Mouse (Mus musculus) CH12.LX (cell line): Measurements from ENCODE around the gene Naa38.

Experiments
- CHD1 ChIP-seq: IDR thresholded peaks from 2 replicates; pipeline ENCODE4 v1.6.1; 2012; ENCODE audit warnings: low read depth, low read length, improper control_type of control experiment, inconsistent platforms
- CTCF ChIP-seq, 2 experiments: IDR thresholded peaks in 1 of 2; conservative IDR thresholded peaks in 1 of 2; 2 replicates each; pipeline ENCODE4 v1.5.1; 2011 to 2012; ENCODE audit warnings: low read depth in 2 of 2, low read length in 2 of 2, improper control_type of control experiment in 1 of 2, inconsistent platforms in 1 of 2, mild to moderate bottlenecking in 1 of 2, moderate library complexity in 1 of 2
- EP300 ChIP-seq: IDR thresholded peaks from 2 replicates; pipeline ENCODE4 v1.6.1; 2011; ENCODE audit warnings: low read length, improper control_type of control experiment
- ETS1 ChIP-seq: conservative IDR thresholded peaks from 2 replicates; pipeline ENCODE4 v1.6.1; 2012; ENCODE audit warnings: low read depth, mild to moderate bottlenecking, inconsistent platforms, low read length, improper control_type of control experiment, moderate library complexity
- MAX ChIP-seq: IDR thresholded peaks from 2 replicates; pipeline ENCODE4 v1.6.1; 2011; ENCODE audit warnings: low read length, improper control_type of control experiment
- NELFE ChIP-seq: IDR thresholded peaks from 2 replicates; pipeline ENCODE4 v1.6.1; 2011; ENCODE audit warnings: low read depth, low read length, improper control_type of control experiment
- POLR2A ChIP-seq: IDR thresholded peaks from 2 replicates; pipeline ENCODE4 v1.6.1; 2011; ENCODE audit warnings: low read depth, mild to moderate bottlenecking, improper control_type of control experiment, low read length
- RCOR1 ChIP-seq: conservative IDR thresholded peaks from 2 replicates; pipeline ENCODE4 v1.6.1; 2012; ENCODE audit warnings: low read depth, mild to moderate bottlenecking, inconsistent platforms, low read length, improper control_type of control experiment
- SIN3A ChIP-seq: IDR thresholded peaks from 2 replicates; pipeline ENCODE4 v1.6.1; 2012; ENCODE audit warnings: low read length, improper control_type of control experiment, inconsistent platforms
- USF1 ChIP-seq: IDR thresholded peaks from 2 replicates; pipeline ENCODE4 v1.6.1; 2014; ENCODE audit warnings: low read depth, mild to moderate bottlenecking, inconsistent platforms, low read length, improper control_type of control experiment
- USF2 ChIP-seq: conservative IDR thresholded peaks from 2 replicates; pipeline ENCODE4 v1.6.1; 2011; ENCODE audit warnings: low read depth, low read length, improper control_type of control experiment
- ZKSCAN1 ChIP-seq: IDR thresholded peaks from 2 replicates; pipeline ENCODE4 v1.6.1; 2012; ENCODE audit warnings: low read depth, inconsistent platforms, low read length, improper control_type of control experiment, borderline replicate concordance

GRCm38 (mm10) chr11:69369215-69369989, 25.9 kb upstream of the Naa38 start, which contains the start of gene Chd3:
- TF ChIP-seq CHD1 = peak; percentile 79; the same call in 1 of the 2 replicates
- TF ChIP-seq CTCF (conservative IDR thresholded peaks at IDR 0.05 in 1 of 2, IDR thresholded peaks at IDR 0.05 in 1 of 2; ENCODE audit: low read depth in 2 of 2, low read length in 2 of 2) = no peak
- TF ChIP-seq ETS1 = no peak
- 0 out of 2 replicates have a peak, but pooled peaks have one; percentile 2 for TF ChIP-seq POLR2A
- no peak for TF ChIP-seq MAX
- no peak for TF ChIP-seq SIN3A
- no peak for TF ChIP-seq EP300
- no peak for TF ChIP-seq USF1
- TF ChIP-seq RCOR1 = no peak
- no peak for TF ChIP-seq USF2
- no peak for TF ChIP-seq NELFE
- TF ChIP-seq ZKSCAN1 = no peak
